Mouse (Mus musculus) kidney, embryonic 14.5 days (tissue): ENCODE measurements around the gene Pla2g12a. TPM values are rescaled to one million over a fixed set of nuclear protein-coding genes. Genes with fewer than 3 reads are reported as not detected.

ENCODE experiments used
- ATAC-seq: fragments of 200-750 bp; cut with Nextera tagmentation; 2 replicates; pipeline ENCODE4 v1.8.0; 2017; ENCODE audit warnings: moderate number of reproducible peaks, mild to moderate bottlenecking, moderate TSS enrichment, moderate library complexity; ENCODE audit not compliant: low FRiP score, low TSS enrichment
- H3K27ac ChIP-seq: fragments of 300-500 bp; sonication (generic); 2 replicates; pipeline ENCODE4 v1.5.1; 2014; ENCODE audit warnings: low read depth, mild to moderate bottlenecking, low read length, moderate library complexity, mixed read lengths
- H3K27me3 ChIP-seq: fragments of 300-500 bp; sonication (generic); 2 replicates; pipeline ENCODE4 v1.6.1; 2014; ENCODE audit warnings: mild to moderate bottlenecking, low read length; ENCODE audit not compliant: control insufficient read depth, insufficient read depth
- H3K36me3 ChIP-seq: fragments of 300-500 bp; sonication (generic); 2 replicates; pipeline ENCODE4 v1.6.1; 2014; ENCODE audit warnings: low read length, mixed read lengths; ENCODE audit not compliant: control insufficient read depth, insufficient read depth
- H3K4me1 ChIP-seq: fragments of 300-500 bp; sonication (generic); 2 replicates; pipeline ENCODE4 v1.6.1; 2014; ENCODE audit warnings: low read length, mixed read lengths; ENCODE audit not compliant: control insufficient read depth, insufficient read depth
- H3K4me2 ChIP-seq: fragments of 300-500 bp; sonication (generic); replicated peaks from 2 replicates; pipeline ENCODE4 v1.6.1; 2014; ENCODE audit warnings: low read depth, mild to moderate bottlenecking, low read length
- H3K4me3 ChIP-seq: fragments of 300-500 bp; sonication (generic); 2 replicates; pipeline ENCODE4 v1.5.1; 2014; ENCODE audit warnings: mild to moderate bottlenecking, low read length
- H3K9ac ChIP-seq: fragments of 300-500 bp; sonication (generic); 2 replicates; pipeline ENCODE4 v1.6.1; 2014; ENCODE audit warnings: low read depth, mild to moderate bottlenecking, low read length, moderate library complexity
- H3K9me3 ChIP-seq: fragments of 300-500 bp; sonication (generic); 2 replicates; pipeline ENCODE4 v1.6.1; 2016; ENCODE audit warnings: low read length; ENCODE audit not compliant: control insufficient read depth
- WGBS: fragments of 180-500 bp; shearing (Covaris S2); extraction: QIAGEN DNeasy Blood & Tissue Kit; methylation state at CpG from one replicate; pipeline ENCODE4 v1.1.7; 2014; 5-methylcytosine and 5-hydroxymethylcytosine counted together
- polyA plus RNA-seq: library from polyadenylated mRNA; unstranded; fragments of >200 nt; fragmentation: Nextera tagmentation; extraction: Ambion mirVana; gene quantifications from 2 replicates; pipeline ENCODE4 v1.2.1, GENCODE M21; 2014

Pla2g12a gene
- polyA plus RNA-seq, 1 experiment from 2014 or later = 48.1 TPM

DNA sequence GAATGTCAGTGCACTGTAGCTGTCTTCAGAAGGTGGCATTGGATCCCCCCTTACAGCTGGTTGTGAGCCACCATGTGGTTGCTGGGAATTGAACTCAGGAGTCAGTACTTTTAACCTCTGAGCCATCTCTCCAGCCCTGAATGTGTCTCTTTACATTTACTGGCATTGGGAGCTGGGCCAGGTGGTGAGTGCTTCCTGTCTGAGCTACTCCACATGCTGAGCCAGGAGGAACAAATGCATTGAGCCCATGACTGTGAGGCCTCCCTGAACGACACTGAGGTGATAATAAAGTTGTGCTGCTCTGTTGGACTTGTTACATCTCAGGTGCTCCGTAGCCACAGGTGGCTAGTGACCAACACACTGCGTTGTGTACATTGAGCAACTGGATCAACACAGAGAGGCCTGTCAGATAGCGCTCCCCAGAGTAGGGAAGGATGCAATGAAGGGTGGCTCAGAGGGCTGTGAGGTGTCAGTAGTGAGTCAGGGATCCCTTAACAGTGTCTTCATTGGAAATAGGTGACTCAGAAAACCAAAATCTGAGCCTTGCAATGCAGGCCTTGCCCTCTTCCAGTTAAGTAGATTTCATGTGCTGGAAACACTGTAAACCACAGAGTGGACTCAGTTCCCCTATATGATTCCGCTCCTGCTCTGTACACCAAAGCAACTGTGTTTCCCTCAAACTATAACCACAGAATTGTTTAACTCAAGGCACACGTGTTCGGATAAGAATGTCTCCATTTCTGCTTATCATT, 26.2 kb downstream of the Pla2g12a start:
- Histone ChIP-seq H3K4me3 (no peak overlapping the region), H3K27ac (no peak overlapping the region), H3K4me1 (peaks cover 8% of the 10 kb centered on the region; the same call in 1 of the 2 replicates), H3K36me3 (peaks cover 19% of the 10 kb centered on the region; the same call in 1 of the 2 replicates), H3K9ac (no peak overlapping the region), H3K27me3 (no peaks in the 10 kb centered on the region), H3K4me2 (no peak overlapping the region), H3K9me3 (no peaks in the 10 kb centered on the region)
- 82% methylated on average over 7 of the region's 7 CpGs for whole genome bisulfite sequencing
- ATAC-seq = no peak

GRCm38 (mm10) chr3:129912025-129912424, 33.6 kb downstream of the Pla2g12a start:
- Histone ChIP-seq H3K36me3 (peaks cover 41% of the 10 kb centered on the region; the same call in 1 of the 2 replicates), H3K9ac (no peak overlapping the region), H3K27ac (no peak overlapping the region), H3K9me3 (no peaks in the 10 kb centered on the region), H3K4me1 (no peaks in the 10 kb centered on the region), H3K27me3 (no peaks in the 10 kb centered on the region), H3K4me2 (no peak overlapping the region), H3K4me3 (no peak overlapping the region)
- no peak for ATAC-seq
- 95% methylated on average over 14 of the region's 14 CpGs for WGBS

DNA sequence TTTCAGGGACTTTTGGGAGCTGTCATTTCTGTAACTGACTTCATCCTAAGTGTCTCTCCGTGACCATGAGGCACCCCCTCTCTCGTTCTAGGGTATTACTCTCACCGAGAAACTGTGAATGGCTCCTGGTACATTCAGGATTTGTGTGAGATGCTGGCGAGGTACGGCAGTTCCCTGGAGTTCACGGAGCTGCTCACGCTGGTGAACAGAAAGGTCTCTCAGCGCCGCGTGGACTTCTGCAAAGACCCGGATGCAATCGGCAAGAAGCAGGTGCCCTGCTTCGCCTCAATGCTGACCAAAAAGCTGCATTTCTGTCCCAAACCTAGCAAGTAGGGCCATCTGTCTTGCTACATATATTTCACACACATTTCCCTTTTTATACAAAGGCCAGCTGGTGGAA, 34.8 kb downstream of the Pla2g12a start:
- Histone ChIP-seq H3K27me3 (no peaks in the 10 kb centered on the region), H3K9me3 (no peaks in the 10 kb centered on the region), H3K9ac (no peak overlapping the region), H3K4me2 (no peak overlapping the region), H3K4me3 (no peak overlapping the region), H3K36me3 (peaks cover 36% of the 10 kb centered on the region; the same call in 1 of the 2 replicates), H3K27ac (no peak overlapping the region), H3K4me1 (no peaks in the 10 kb centered on the region)
- no peak for ATAC-seq
- 96% methylated on average over 13 of the region's 13 CpGs for whole genome bisulfite sequencing

- Histone ChIP-seq H3K27ac (no peak overlapping the region), H3K9ac (no peak overlapping the region), H3K36me3 (peaks cover 10% of the 10 kb centered on the region; the same call in 1 of the 2 replicates), H3K9me3 (no peaks in the 10 kb centered on the region), H3K27me3 (no peaks in the 10 kb centered on the region), H3K4me3 (no peak overlapping the region), H3K4me2 (no peak overlapping the region), H3K4me1 (no peaks in the 10 kb centered on the region)
- WGBS = 84% methylated on average over 3 of the region's 3 CpGs
- ATAC-seq = no peak
Observed at GRCm38 (mm10) chr3:129917424-129917823, 39.0 kb downstream of the Pla2g12a start.

- H3K9me3 ChIP-seq = no peaks in the 10 kb centered on the region
- WGBS = 16% methylated on average over 13 of the region's 13 CpGs
- no peak overlapping the region for H3K27ac ChIP-seq
- peaks cover 5% of the 10 kb centered on the region; the same call in 1 of the 2 replicates for H3K36me3 ChIP-seq
- H3K4me3 ChIP-seq = no peak overlapping the region
- H3K27me3 ChIP-seq = no peaks in the 10 kb centered on the region
- H3K4me1 ChIP-seq = no peaks in the 10 kb centered on the region
- no peak overlapping the region for H3K9ac ChIP-seq
- H3K4me2 ChIP-seq = no peak overlapping the region
- ATAC-seq = peak; percentile 46; the same call in 1 of the 2 replicates
Observed at GRCm38 (mm10) chr3:129918434-129918833, 40.0 kb downstream of the Pla2g12a start.

DNA sequence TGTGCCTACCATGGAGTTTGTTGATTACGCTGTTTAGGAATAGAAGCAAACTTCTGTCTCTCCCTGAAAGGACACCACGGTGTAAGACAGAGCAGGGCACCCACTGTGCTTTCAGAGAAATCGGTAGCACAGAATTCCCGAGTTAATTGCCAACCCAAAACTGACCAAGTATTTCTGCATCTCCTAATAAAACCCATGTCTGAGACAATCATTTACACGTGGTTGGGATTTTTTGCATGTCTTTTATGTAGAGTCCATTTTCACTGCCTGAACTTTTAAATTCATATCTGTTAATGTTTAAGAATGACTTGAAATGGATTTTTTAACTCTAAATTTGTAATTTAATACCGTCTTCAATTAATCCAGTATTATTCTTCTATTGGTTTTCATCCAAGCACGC, 45.2 kb downstream of the Pla2g12a start:
- no peak overlapping the region for H3K27ac ChIP-seq
- H3K4me2 ChIP-seq = no peak overlapping the region
- H3K4me1 ChIP-seq = no peaks in the 10 kb centered on the region
- H3K9ac ChIP-seq = no peak overlapping the region
- H3K36me3 ChIP-seq = no peaks in the 10 kb centered on the region
- H3K27me3 ChIP-seq = no peaks in the 10 kb centered on the region
- WGBS = 88% methylated on average over 7 of the region's 7 CpGs
- H3K9me3 ChIP-seq = no peaks in the 10 kb centered on the region
- ATAC-seq = no peak
- H3K4me3 ChIP-seq = no peak overlapping the region

DNA sequence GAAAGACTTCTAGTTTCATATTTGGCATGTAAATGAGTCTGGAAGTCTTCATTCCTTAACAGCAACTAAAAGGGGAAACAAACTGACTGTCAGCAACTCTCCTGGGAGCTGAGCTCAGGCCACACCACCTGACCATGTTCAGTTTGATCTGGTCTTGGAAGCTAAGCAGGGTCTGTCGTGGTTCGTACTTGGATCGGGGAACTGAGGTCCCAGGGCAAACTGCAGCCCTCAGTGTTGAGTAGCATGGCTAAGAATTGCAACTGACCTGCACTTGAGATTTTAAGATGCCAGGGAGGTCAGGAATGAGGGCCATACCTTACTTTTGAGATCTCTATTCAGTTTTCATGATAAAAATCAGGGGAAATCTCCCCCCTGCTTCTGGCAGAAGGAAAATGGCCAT, 47.5 kb downstream of the Pla2g12a start:
- Histone ChIP-seq H3K9me3 (no peaks in the 10 kb centered on the region), H3K9ac (no peak overlapping the region), H3K4me1 (no peaks in the 10 kb centered on the region), H3K27ac (no peak overlapping the region), H3K27me3 (no peaks in the 10 kb centered on the region), H3K4me3 (no peak overlapping the region), H3K4me2 (no peak overlapping the region), H3K36me3 (no peaks in the 10 kb centered on the region)
- no peak for ATAC-seq
- 92% methylated on average over 3 of the region's 3 CpGs for WGBS

GRCm38 (mm10) chr3:129930213-129930778, 51.9 kb downstream of the Pla2g12a start:
- Histone ChIP-seq H3K27me3 (no peaks in the 10 kb centered on the region), H3K4me1 (no peaks in the 10 kb centered on the region), H3K4me2 (no peak overlapping the region), H3K9ac (no peak overlapping the region), H3K4me3 (no peak overlapping the region), H3K27ac (no peak overlapping the region), H3K36me3 (no peaks in the 10 kb centered on the region), H3K9me3 (no peaks in the 10 kb centered on the region)
- 70% methylated on average over 6 of the region's 6 CpGs for WGBS
- no peak for ATAC-seq

- H3K9ac ChIP-seq = no peak overlapping the region
- no peaks in the 10 kb centered on the region for H3K9me3 ChIP-seq
- no peaks in the 10 kb centered on the region for H3K27me3 ChIP-seq
- H3K27ac ChIP-seq = no peak overlapping the region
- no peak overlapping the region for H3K4me3 ChIP-seq
- 54% methylated on average over 4 of the region's 4 CpGs for WGBS
- ATAC-seq = no peak
- no peak overlapping the region for H3K4me2 ChIP-seq
- H3K4me1 ChIP-seq = no peaks in the 10 kb centered on the region
- no peaks in the 10 kb centered on the region for H3K36me3 ChIP-seq
Observed at GRCm38 (mm10) chr3:129932443-129932842, 54.0 kb downstream of the Pla2g12a start.
